Mouse (Mus musculus): ENCODE results near the gene Sp4.

GRCm38 (mm10) chr12:118298516-118298915, 2.7 kb downstream of the Sp4 start:
- TF ChIP-seq CHD2 (IDR thresholded peaks at IDR 0.05; ENCODE audit: low read depth, low read length): no peak
- TF ChIP-seq MAFK (IDR thresholded peaks at IDR 0.05; ENCODE audit: insufficient read depth, low read depth, low read length): no peak
- TF ChIP-seq ZC3H11A (IDR thresholded peaks at IDR 0.05; ENCODE audit: borderline replicate concordance, low read depth, low read length): no peak

All from ES-E14 (cell line).